Mouse (Mus musculus): Measurements from ENCODE around the gene Metap1d. TPM values are rescaled to one million over a fixed set of nuclear protein-coding genes. Genes with fewer than 3 reads are reported as not detected.

The Metap1d gene
- total RNA-seq, 2 experiments from 2014 or later = 12.3 to 19.6 TPM

- intact Hi-C loops (cut with DNase I) = no loop called here
These were observed 18.0 kb downstream of the Metap1d start for GRCm38 (mm10) chr2:71471094-71471493.

DNA sequence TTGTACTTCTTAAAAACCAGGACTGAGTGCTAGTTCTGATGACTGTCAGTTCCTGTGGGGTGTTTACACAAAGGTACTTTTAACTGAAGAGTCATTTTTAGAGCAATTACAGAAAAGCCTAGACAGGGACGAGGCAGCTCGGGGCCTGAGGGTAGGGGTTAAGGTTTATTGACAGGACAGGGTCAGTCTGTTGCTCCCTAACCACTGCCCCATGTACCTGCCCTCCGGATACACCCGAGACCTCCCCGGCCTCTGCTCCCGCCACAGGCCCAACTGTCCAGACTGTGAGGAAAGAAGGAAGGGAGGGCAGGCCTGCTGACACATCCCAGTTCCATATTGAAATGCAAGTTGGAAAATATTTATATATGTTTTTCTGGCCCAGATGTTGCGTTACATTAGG, 20.8 kb downstream of the Metap1d start:
- intact Hi-C loops (cut with DNase I) = no loop called here
- no peak for DNase-seq (ENCODE audit: low spot score in 2 of 2)

More at GRCm38 (mm10) chr2:71471094-71471493, 18.0 kb downstream of the Metap1d start:
- DNase-seq (ENCODE audit: low spot score in 2 of 2) = no peak

DNA sequence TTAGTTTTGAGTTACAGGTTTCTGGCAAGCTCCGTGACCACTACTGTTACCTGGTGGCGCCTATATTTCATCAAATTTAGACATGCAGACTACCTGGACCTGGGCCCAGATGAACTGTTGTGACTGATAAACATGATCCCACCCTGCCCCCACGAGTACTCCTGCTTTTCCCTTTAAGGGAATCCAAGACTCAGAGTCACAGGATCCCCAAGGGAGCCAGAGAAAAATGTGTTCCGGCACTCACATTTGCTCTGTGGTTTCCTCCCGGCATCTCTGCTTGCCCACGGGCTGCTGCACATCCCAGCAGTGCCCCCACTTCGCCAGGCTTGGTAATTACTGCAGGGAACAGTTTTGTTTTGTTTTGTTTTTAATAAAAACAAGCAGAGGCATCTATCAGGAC, 21.3 kb downstream of the Metap1d start:
- no peak for DNase-seq (ENCODE audit: low spot score in 2 of 2)
- intact Hi-C loops (cut with DNase I) = no loop called here

GRCm38 (mm10) chr2:71475311-71475710, 22.2 kb downstream of the Metap1d start:
- intact Hi-C loops (cut with DNase I) = no loop called here
- DNase-seq (ENCODE audit: low spot score in 2 of 2) = no peak

DNA sequence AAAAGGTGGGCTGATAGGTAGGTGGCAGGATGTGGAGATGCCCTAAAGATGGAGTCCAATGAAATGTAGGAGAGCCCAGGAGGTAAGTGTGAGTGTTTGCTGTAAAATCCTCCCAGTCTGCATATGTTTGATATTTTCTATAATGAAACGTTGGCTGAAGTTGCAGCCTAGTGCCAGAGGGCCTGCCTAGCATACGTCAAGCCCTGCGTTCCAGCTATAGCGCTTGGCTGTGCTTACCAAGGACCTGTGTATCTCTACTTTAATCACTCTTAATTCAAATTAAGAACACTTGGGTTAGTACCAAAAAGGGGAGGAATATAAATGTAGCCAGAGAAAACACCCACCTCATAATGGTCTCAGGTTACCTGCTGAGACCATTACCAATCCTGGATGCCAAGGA, 22.7 kb downstream of the Metap1d start:
- DNase-seq (ENCODE audit: low spot score in 2 of 2) = no peak
- intact Hi-C loops (cut with DNase I) = no loop called here

- no peak for DNase-seq (ENCODE audit: low spot score in 2 of 2)
- intact Hi-C loops (cut with DNase I) = no loop called here
These were observed 24.7 kb downstream of the Metap1d start for GRCm38 (mm10) chr2:71477787-71478186.

DNA sequence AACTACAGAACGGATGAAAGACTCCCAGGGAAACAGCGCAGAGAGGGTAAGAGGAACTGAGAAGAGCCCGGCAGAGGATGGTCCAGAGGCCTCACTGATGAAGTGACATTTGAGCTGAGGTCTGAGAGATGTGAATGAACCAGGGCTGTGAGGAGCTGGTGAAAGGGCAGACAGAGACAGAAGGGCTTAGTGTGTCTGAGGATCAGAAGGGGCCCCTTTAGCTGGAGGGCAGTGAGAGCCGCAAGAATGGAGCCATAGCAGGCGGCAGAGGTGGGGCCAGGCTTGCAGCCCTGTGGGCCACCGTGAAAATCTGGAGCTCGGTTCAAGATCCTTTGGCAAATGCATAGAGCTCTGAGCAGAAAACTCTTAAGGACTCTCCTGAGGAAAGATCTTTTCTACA, 26.8 kb downstream of the Metap1d start:
- intact Hi-C loops (cut with DNase I) = no loop called here
- DNase-seq (ENCODE audit: low spot score in 2 of 2) = no peak

DNA sequence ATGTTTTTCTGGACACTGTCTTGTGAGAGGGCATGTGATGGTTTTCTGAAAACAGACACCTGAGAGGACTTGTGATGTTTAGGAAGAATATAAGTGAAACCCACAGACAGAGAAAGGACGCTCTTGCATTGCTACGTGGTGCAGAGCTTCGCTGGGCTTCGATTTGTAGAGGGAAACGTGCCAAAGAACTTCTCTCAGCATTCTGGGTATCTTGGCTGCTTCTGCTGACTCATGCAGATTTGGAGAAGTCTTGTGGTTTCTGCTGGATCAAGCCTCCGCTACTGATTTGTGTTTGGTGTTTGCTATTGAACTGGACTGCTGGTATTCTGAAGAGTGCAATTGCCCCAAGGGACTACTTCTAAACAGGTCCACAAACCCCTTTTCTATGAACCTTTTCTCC, 28.7 kb downstream of the Metap1d start:
- intact Hi-C loops (cut with DNase I) = no loop called here

DNA sequence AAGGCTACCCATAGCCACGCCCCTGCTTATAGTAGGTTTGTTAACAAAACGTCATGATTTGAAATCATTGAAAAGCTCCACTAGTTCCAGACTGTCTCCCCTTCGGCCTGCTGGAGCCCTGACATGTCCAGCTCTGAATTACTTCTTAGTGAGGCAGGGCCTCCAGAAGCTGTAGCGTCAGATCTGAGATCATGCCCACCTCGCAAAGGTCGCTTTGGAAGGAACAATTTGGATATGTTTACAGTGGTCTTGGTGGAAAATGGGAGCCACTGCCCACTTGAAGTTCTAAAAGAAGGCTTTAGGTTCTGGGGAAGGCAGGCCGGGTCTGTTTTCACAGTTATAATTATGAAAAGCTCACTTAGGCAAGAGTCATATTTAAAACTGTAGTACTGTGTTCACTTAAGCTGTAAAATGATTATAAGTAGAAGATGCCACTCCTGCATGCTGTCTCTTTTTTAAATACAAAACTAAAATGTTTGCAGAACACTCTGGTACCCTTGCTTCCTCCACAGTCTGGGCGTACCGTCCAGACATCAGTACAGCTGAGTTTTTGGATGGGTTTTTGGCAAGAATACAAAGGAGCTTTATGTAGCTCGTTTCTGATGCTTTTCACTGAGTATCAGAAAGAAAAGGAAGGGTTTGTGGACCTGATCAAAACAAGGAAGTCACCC, 30.1 kb downstream of the Metap1d start:
- intact Hi-C loops (cut with DNase I) = no loop called here
- no peak for DNase-seq (ENCODE audit: low spot score in 2 of 2)

More for the DNA sequence above, 28.7 kb downstream of the Metap1d start:
- DNase-seq (ENCODE audit: low spot score in 2 of 2) = no peak

GRCm38 (mm10) chr2:71483717-71484066, 30.6 kb downstream of the Metap1d start:
- intact Hi-C loops (cut with DNase I) = no loop called here
- DNase-seq (ENCODE audit: low spot score in 2 of 2) = no peak

GRCm38 (mm10) chr2:71491295-71491694, 38.2 kb downstream of the Metap1d start:
- intact Hi-C loops (cut with DNase I) = no loop called here
- DNase-seq (ENCODE audit: low spot score in 2 of 2) = no peak

DNA sequence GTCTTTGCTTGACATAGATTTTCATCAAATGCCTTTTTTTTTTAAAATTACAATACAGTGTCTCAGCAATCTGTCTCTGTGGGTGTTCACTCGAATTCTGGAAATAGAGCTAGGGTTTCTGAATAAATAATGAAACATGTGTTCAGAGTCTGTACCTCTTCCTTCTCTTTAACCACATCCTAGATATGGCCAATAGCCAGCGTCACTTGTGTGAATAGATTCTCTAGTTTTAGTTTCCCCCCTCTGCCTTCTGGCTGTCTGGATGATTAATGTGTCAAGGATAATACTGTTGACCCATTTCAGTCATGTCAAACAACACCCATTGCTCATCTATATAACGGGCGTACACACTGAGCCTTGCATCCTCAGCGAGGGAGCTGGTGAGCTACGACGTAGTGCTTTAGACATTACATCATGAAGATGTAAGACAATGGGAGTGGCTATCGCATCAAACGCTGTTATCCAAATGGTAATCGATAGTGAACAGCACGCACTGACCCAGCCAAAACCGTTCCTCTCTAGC, 40.1 kb downstream of the Metap1d start:
- DNase-seq (ENCODE audit: low spot score in 2 of 2) = no peak
- intact Hi-C loops (cut with DNase I) = no loop called here

DNA sequence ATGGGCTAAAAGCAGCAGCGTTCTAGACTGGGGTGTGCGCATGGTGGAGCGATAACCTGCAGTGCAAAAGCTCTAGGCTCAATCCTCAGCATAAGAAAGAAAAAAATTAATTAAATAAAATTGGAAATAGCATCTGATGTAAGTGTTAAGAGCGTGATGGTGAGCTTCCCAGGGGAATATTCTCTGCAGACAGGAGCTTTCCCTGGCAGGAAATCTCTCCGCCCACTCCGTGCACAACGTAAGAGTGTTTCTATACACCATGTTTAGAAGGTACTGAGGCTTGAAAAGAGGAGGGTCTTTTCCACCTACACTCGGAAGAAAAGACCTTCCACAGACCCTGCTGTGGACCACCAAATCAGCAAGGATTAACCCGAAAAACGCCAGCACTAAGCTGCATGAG, 41.4 kb downstream of the Metap1d start:
- intact Hi-C loops (cut with DNase I) = no loop called here
- peak; percentile 21 to 22 for DNase-seq (ENCODE audit: low spot score in 2 of 2)

DNA sequence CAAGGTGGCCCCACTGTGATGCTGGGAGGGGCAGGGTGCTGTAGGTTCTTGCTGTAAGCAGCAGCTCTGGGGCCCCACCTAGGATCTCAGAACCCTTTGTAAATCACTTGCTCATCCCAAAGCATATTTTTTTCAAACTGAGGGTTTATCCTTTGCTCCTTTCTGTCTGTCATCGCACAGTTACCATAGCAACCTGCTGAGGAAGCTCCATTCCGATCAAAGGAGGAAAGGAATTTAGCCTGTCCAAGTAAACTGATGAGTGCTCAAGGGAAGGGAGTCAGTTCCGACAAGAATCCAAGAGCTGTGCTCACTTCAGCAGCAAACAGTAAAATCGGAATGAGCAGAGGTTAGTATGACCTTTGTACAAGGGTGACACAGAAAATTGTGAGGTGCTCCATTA, 41.9 kb downstream of the Metap1d start:
- intact Hi-C loops (cut with DNase I) = no loop called here
- peak in 1 of 2 experiments; percentile 13 for DNase-seq (ENCODE audit: low spot score in 2 of 2)

- intact Hi-C loops (cut with DNase I) = no loop called here
- no peak for DNase-seq (ENCODE audit: low spot score in 2 of 2)
These were observed 44.1 kb downstream of the Metap1d start for GRCm38 (mm10) chr2:71497175-71497574.

DNA sequence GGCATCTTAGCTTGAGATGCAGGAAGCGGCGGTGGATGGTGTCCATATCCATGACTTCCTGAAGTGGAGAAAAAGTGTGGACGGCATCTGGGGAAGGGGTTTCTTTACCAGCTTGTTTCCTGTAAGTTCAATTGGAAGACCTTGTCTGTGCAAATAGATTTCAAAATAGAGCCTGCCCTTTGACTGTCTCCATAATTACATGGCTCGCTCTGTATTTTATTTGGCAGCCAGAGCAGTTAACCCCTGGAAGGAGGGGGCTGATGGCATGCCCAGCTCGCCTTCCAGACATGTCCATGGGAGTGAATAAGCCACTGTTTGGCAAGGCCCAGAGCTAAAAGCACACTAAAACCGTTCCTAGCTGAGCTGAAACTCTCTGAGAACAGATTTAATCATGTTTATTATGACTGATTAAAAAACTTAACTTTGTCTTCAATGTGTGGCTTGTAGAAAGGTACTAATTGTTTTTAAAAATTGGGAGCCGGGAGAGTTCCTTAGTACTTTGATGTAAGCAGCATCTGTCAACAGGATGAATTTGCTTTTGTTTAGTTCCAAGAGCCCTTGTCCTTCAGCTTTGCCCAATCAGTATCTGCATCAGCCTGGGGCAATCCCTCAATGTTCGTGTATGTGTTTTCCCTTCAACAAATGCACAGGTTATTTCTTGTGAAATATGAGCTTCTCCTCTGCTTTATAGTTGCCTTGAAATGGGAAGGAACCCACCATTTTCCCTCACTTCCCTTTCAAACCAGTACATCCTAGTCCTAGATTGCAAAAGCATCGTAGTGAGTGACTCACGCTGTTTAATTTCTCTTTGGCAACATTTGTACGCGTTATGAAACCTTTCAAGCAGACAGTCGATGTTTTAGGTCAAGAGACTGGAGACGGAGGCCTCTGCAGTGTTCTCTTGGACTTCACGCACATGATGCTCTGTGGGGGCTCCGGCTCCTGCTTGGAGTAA, 46.5 kb downstream of the Metap1d start:
- intact Hi-C loops (cut with DNase I) = no loop called here

GRCm38 (mm10) chr2:71504852-71505251, 51.8 kb downstream of the Metap1d start:
- intact Hi-C loops (cut with DNase I) = no loop called here
- no peak for DNase-seq (ENCODE audit: low spot score in 2 of 2)

More for the DNA sequence above, 46.5 kb downstream of the Metap1d start:
- no peak for DNase-seq (ENCODE audit: low spot score in 2 of 2)

GRCm38 (mm10) chr2:71511209-71511608, 58.1 kb downstream of the Metap1d start:
- DNase-seq (ENCODE audit: low spot score in 2 of 2) = no peak
- intact Hi-C loops (cut with DNase I) = no loop called here

DNA sequence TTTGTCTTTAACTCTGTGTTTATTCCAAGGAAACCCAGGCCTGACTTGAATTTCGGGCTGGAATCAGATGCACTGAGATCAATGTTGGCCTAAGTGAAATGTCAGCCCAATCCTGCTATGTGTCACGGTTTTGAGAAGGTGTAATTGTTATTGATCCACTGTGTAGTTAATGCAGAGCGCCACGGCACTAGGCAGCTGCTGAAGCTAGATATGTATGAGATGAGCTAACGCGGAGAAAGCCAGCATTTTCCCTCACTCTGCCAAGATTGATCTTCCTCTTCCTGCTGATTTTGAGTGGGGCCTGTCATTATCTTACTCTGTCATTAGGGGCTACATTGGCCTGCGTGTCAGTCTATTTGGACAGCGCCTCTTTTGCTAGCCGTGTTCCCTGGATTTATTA, 59.2 kb downstream of the Metap1d start:
- intact Hi-C loops (cut with DNase I) = no loop called here
- no peak for DNase-seq (ENCODE audit: low spot score in 2 of 2)

GRCm38 (mm10) chr2:71516995-71517394, 63.9 kb downstream of the Metap1d start:
- no peak for DNase-seq (ENCODE audit: low spot score in 2 of 2)

More at GRCm38 (mm10) chr2:71516995-71517394, 63.9 kb downstream of the Metap1d start:
- intact Hi-C loops (cut with DNase I) = loop anchor here (2.0 kb wide), 1 partner anchor 14 kb away; no protein-coding TSS in a partner anchor
